Mouse (Mus musculus) small intestine, adult 2 months (tissue): ENCODE results near the gene Apba2. TPM values are rescaled to one million over a fixed set of nuclear protein-coding genes. Genes with fewer than 3 reads are reported as not detected.

Source experiments
- H3K27ac ChIP-seq: fragments of 200-500 bp; 2 replicates; pipeline ENCODE4 v1.5.1; 2012; ENCODE audit warnings: low read depth, low read length, control low read depth, inconsistent platforms; ENCODE audit not compliant: insufficient read depth
- H3K27me3 ChIP-seq: fragments of 200-500 bp; 2 replicates; pipeline ENCODE4 v1.6.1; 2012; ENCODE audit warnings: mild to moderate bottlenecking, moderate library complexity, low read length, inconsistent platforms; ENCODE audit not compliant: control insufficient read depth, insufficient read depth
- H3K36me3 ChIP-seq: fragments of 200-500 bp; 2 replicates; pipeline ENCODE4 v1.6.1; 2012; ENCODE audit warnings: mild to moderate bottlenecking, low read length, control low read depth, inconsistent platforms; ENCODE audit not compliant: control insufficient read depth, insufficient read depth
- H3K4me1 ChIP-seq: fragments of 200-500 bp; 2 replicates; pipeline ENCODE4 v1.6.1; 2012; ENCODE audit warnings: low read length, inconsistent platforms, mixed read lengths; ENCODE audit not compliant: control insufficient read depth, insufficient read depth, insufficient read length
- H3K4me3 ChIP-seq: fragments of 200-500 bp; 2 replicates; pipeline ENCODE4 v1.5.1; 2012; ENCODE audit warnings: low read depth, mild to moderate bottlenecking, control low read depth, inconsistent platforms, low read length, moderate library complexity
- CTCF ChIP-seq: fragments of 200-500 bp; IDR thresholded peaks from 2 replicates; pipeline ENCODE4 v1.5.1; 2012; ENCODE audit warnings: low read depth, mild to moderate bottlenecking, control low read depth, inconsistent platforms, low read length, moderate library complexity, mixed read lengths; ENCODE audit not compliant: insufficient replicate concordance, insufficient read length; ENCODE audit errors: extremely low read depth
- POLR2A ChIP-seq: fragments of 200-500 bp; IDR thresholded peaks from 2 replicates; pipeline ENCODE4 v1.6.1; 2012; ENCODE audit warnings: low read depth, mild to moderate bottlenecking, control low read depth, inconsistent platforms, low read length, moderate library complexity
- WGBS: fragments of 180-500 bp; shearing (Covaris S2); methylation state at CpG from one replicate; pipeline ENCODE4 v1.1.7; 2018; 5-methylcytosine and 5-hydroxymethylcytosine counted together
- polyA plus RNA-seq: library from polyadenylated mRNA; depleted of rRNA; stranded (reverse); fragments of >200 nt; gene quantifications from 2 replicates; pipeline ENCODE4 v1.2.3, GENCODE M21; 2012

Apba2 gene
- polyA plus RNA-seq, 1 experiment = 3.0 TPM

GRCm38 (mm10) chr7:64741333-64742307 is 240.1 kb downstream of the Apba2 start:
- H3K4me1 ChIP-seq = no peaks in the 10 kb centered on the region
- H3K4me3 ChIP-seq = no peak overlapping the region
- no peaks in the 10 kb centered on the region for H3K27me3 ChIP-seq
- 27% methylated on average over 8 of the region's 8 CpGs for WGBS
- TF ChIP-seq POLR2A (no peak), CTCF (peak; percentile 68; the same call in 1 of the 2 replicates)
- H3K36me3 ChIP-seq = no peaks in the 10 kb centered on the region
- H3K27ac ChIP-seq = no peak overlapping the region

GRCm38 (mm10) chr7:64743610-64744009 is 242.1 kb downstream of the Apba2 start:
- 89% methylated on average over 7 of the region's 7 CpGs for WGBS
- Histone ChIP-seq H3K4me1 (no peaks in the 10 kb centered on the region), H3K36me3 (no peaks in the 10 kb centered on the region), H3K27me3 (no peaks in the 10 kb centered on the region), H3K27ac (no peak overlapping the region), H3K4me3 (no peak overlapping the region)
- no peak for TF ChIP-seq CTCF
- no peak for TF ChIP-seq POLR2A

GRCm38 (mm10) chr7:64751465-64751864 is 250.0 kb downstream of the Apba2 start:
- H3K4me1 ChIP-seq = no peaks in the 10 kb centered on the region
- H3K27ac ChIP-seq = no peak overlapping the region
- H3K4me3 ChIP-seq = no peak overlapping the region
- no peaks in the 10 kb centered on the region for H3K27me3 ChIP-seq
- peak; percentile 89; the same call in 1 of the 2 replicates for TF ChIP-seq CTCF
- no peak for TF ChIP-seq POLR2A
- H3K36me3 ChIP-seq = no peaks in the 10 kb centered on the region
- WGBS = 32% methylated on average over 5 of the region's 5 CpGs

GRCm38 (mm10) chr7:64752133-64752532 is 250.6 kb downstream of the Apba2 start:
- H3K4me1 ChIP-seq = no peaks in the 10 kb centered on the region
- no peaks in the 10 kb centered on the region for H3K27me3 ChIP-seq
- 83% methylated on average over 7 of the region's 7 CpGs for WGBS
- H3K27ac ChIP-seq = no peak overlapping the region
- no peak for TF ChIP-seq POLR2A
- TF ChIP-seq CTCF = no peak
- no peak overlapping the region for H3K4me3 ChIP-seq
- H3K36me3 ChIP-seq = no peaks in the 10 kb centered on the region

GRCm38 (mm10) chr7:64753678-64754077 is 252.2 kb downstream of the Apba2 start:
- WGBS = 27% methylated on average over 6 of the region's 6 CpGs
- H3K4me3 ChIP-seq = no peak overlapping the region

GRCm38 (mm10) chr7:64754161-64754560 is 252.7 kb downstream of the Apba2 start:
- Histone ChIP-seq H3K36me3 (no peaks in the 10 kb centered on the region), H3K27me3 (no peaks in the 10 kb centered on the region), H3K27ac (no peak overlapping the region), H3K4me3 (no peak overlapping the region), H3K4me1 (no peaks in the 10 kb centered on the region)
- TF ChIP-seq POLR2A (no peak), CTCF (no peak)
- whole genome bisulfite sequencing = 57% methylated on average over 7 of the region's 7 CpGs

More at GRCm38 (mm10) chr7:64753678-64754077, 252.2 kb downstream of the Apba2 start:
- Histone ChIP-seq H3K36me3 (no peaks in the 10 kb centered on the region), H3K27me3 (no peaks in the 10 kb centered on the region), H3K27ac (no peak overlapping the region), H3K4me1 (no peaks in the 10 kb centered on the region)
- TF ChIP-seq CTCF (no peak), POLR2A (no peak)

- Histone ChIP-seq H3K36me3 (no peaks in the 10 kb centered on the region), H3K4me1 (no peaks in the 10 kb centered on the region), H3K27ac (no peak overlapping the region), H3K27me3 (no peaks in the 10 kb centered on the region), H3K4me3 (no peak overlapping the region)
- 82% methylated on average over 7 of the region's 7 CpGs for WGBS
- no peak for TF ChIP-seq CTCF
- TF ChIP-seq POLR2A = no peak
These were observed 253.6 kb downstream of the Apba2 start for GRCm38 (mm10) chr7:64755141-64755540.
